Mouse (Mus musculus) cortical plate, adult 2 months (tissue): ENCODE data around the gene Akap6.

Experiments
- CTCF ChIP-seq: fragments of 200-500 bp; IDR thresholded peaks from 2 replicates; pipeline ENCODE4 v1.5.1; 2011; ENCODE audit warnings: mild to moderate bottlenecking, control low read depth, low read length; ENCODE audit not compliant: insufficient read depth; ENCODE audit errors: extremely low read depth
- POLR2A ChIP-seq: fragments of 200-500 bp; IDR thresholded peaks from 2 replicates; pipeline ENCODE4 v1.6.1; 2011; ENCODE audit warnings: mild to moderate bottlenecking, low read length, control low read depth; ENCODE audit not compliant: insufficient read depth; ENCODE audit errors: extremely low read depth

GRCm38 (mm10) chr12:52939324-52939946, 240.3 kb downstream of the Akap6 start:
- TF ChIP-seq POLR2A, result no peak
- no peak for TF ChIP-seq CTCF
